Mouse (Mus musculus): ENCODE measurements around the gene Sod2. TPM values are rescaled to one million over a fixed set of nuclear protein-coding genes. Genes with fewer than 3 reads are reported as not detected.
"Not testable (repeated sequence)": the region's sequence is repeated elsewhere in the genome, so short reads cannot be mapped to it uniquely, and the experiment has no call there.

Sod2 gene
- polyA plus RNA-seq, 1 experiment from 2014 or later: 108 TPM

DNA sequence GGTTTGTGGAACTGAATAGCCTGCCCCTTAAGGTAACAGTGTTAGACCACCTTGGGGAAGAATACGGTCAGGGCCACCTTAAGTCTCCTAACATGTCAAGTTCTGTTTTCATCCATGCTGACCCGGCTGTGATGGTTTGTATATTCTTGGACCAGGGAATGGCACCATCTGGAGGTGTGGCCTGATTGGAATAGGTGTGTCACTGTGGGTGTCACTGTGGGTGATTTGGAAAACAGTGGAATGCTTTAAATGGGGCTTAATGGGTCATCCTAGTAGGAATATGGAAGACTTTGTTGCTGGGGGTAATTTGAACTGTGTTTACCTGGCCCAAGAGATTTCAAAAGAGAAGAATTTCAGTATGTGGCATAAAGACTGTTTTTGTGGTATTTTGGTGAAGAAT, 2.2 kb upstream of the Sod2 start:
- 79% methylated on average over 2 of the region's 2 CpGs for whole genome bisulfite sequencing (ENCODE audit: insufficient replicate concordance)
- not testable (repeated sequence) for H3K27me3 ChIP-seq (ENCODE audit: control insufficient read depth, insufficient read depth, low read depth, low read length); H3K27ac ChIP-seq (ENCODE audit: low read length); H3K4me3 ChIP-seq (ENCODE audit: low read depth, low read length); H3K4me2 ChIP-seq (ENCODE audit: low read depth, low read length); ATAC-seq (ENCODE audit: low read depth); H3K36me3 ChIP-seq (ENCODE audit: control insufficient read depth, insufficient read depth); H3K9me3 ChIP-seq (replicated peaks; ENCODE audit: control insufficient read depth, low read length); H3K9ac ChIP-seq (ENCODE audit: low read depth, low read length)
- peaks cover 19% of the 10 kb centered on the region for H3K4me1 ChIP-seq (ENCODE audit: control insufficient read depth, low read depth, low read length)

DNA sequence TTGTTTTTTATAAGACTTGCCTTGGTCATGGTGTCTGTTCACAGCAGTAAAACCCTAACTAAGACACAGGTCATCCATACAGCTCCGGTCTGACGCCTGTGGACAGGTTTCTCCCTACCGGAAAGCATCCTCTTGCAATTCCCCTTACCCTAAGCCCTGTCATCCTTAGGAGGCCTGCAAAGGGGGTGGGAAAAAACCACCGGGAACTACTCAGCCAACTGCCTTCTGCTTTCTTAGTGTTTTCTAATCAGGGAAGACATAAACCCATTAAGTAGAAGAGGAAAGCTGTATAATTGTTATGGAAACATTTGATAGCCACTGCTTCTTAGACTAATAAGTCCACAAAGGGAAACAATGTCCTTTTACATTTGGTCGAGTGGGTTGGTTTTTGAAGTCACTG, 338 bp downstream of the Sod2 start:
- Histone ChIP-seq H3K4me2 (ENCODE audit: low read depth, low read length) (peak overlapping the region; percentile 93), H3K4me3 (ENCODE audit: low read depth, low read length) (peak overlapping the region; percentile 87; the same call in 1 of the 2 replicates), H3K27ac (ENCODE audit: low read length) (no peak overlapping the region), H3K4me1 (ENCODE audit: control insufficient read depth, low read depth, low read length) (peaks cover 21% of the 10 kb centered on the region), H3K9ac (ENCODE audit: low read depth, low read length) (no peak overlapping the region), H3K36me3 (ENCODE audit: control insufficient read depth, insufficient read depth) (peaks cover 4% of the 10 kb centered on the region), H3K27me3 (ENCODE audit: control insufficient read depth, insufficient read depth, low read depth, low read length) (no peaks in the 10 kb centered on the region), H3K9me3 (replicated peaks; ENCODE audit: control insufficient read depth, low read length) (no peaks in the 10 kb centered on the region)
- no peak for ATAC-seq (ENCODE audit: low read depth)
- WGBS (ENCODE audit: insufficient replicate concordance): 63% methylated on average over 5 of the region's 5 CpGs

DNA sequence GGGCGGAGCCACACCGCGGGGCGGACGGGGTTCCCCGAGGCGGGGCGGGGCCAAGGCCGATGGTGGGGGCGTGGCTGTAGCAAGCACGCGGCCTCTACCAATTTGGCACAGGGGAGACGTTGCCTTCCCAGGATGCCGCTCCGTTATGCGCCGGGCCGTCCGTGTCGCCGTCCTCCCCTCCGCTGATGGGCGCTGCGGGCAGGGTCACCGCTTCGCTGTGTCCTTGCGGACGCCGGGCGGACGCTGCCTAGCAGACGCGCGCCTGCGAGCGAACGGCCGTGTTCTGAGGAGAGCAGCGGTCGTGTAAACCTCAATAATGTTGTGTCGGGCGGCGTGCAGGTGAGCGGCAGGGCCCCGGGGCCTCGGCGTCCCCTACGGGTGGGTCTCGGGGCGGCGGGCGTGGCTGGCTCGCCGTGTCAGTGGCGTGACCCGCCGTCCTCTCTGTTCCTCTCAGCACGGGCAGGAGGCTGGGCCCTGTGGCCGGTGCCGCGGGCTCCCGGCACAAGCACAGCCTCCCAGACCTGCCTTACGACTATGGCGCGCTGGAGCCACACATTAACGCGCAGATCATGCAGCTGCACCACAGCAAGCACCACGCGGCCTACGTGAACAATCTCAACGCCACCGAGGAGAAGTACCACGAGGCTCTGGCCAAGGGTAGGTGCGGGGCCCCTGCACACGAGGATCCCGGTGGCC, 1.2 kb downstream of the Sod2 start:
- Histone ChIP-seq H3K36me3 (ENCODE audit: control insufficient read depth, insufficient read depth) (peaks cover 5% of the 10 kb centered on the region), H3K9ac (ENCODE audit: low read depth, low read length) (peak overlapping the region; percentile 86), H3K27me3 (ENCODE audit: control insufficient read depth, insufficient read depth, low read depth, low read length) (no peaks in the 10 kb centered on the region), H3K27ac (ENCODE audit: low read length) (peak overlapping the region; percentile 94), H3K4me1 (ENCODE audit: control insufficient read depth, low read depth, low read length) (peaks cover 21% of the 10 kb centered on the region), H3K9me3 (replicated peaks; ENCODE audit: control insufficient read depth, low read length) (no peaks in the 10 kb centered on the region), H3K4me2 (ENCODE audit: low read depth, low read length) (peak overlapping the region; percentile 93), H3K4me3 (ENCODE audit: low read depth, low read length) (peak overlapping the region; percentile 87)
- WGBS (ENCODE audit: insufficient replicate concordance): 0% methylated on average over 76 of the region's 76 CpGs
- peak; percentile 99 for ATAC-seq (ENCODE audit: low read depth)

DNA sequence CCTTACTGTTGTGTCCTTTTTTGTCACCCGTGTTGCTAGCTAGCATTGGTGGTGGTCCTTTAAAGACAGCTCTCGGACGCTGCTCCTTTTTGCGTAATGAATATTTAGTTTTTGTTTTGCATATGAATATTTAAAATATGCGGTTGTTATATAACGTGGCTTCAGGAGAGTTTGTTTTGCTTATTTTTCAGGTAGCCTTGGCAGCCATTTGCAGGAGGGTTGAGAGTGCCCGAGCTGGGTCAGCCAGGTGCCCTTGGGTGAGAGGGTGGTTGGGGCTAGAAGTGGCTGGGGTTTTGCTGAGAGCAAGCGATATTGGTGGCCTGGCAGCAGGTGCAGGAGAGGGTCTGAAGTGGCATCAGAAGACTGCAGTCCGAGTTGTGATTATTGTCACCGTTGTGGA, 1.9 kb downstream of the Sod2 start:
- Histone ChIP-seq H3K27me3 (ENCODE audit: control insufficient read depth, insufficient read depth, low read depth, low read length) (no peaks in the 10 kb centered on the region), H3K27ac (ENCODE audit: low read length) (peak overlapping the region; percentile 94), H3K4me1 (ENCODE audit: control insufficient read depth, low read depth, low read length) (peaks cover 21% of the 10 kb centered on the region), H3K9me3 (replicated peaks; ENCODE audit: control insufficient read depth, low read length) (no peaks in the 10 kb centered on the region), H3K36me3 (ENCODE audit: control insufficient read depth, insufficient read depth) (peaks cover 11% of the 10 kb centered on the region), H3K9ac (ENCODE audit: low read depth, low read length) (peak overlapping the region; percentile 86), H3K4me3 (ENCODE audit: low read depth, low read length) (peak overlapping the region; percentile 87), H3K4me2 (ENCODE audit: low read depth, low read length) (peak overlapping the region; percentile 93)
- ATAC-seq (ENCODE audit: low read depth): no peak
- 1% methylated on average over 10 of the region's 10 CpGs for WGBS (ENCODE audit: insufficient replicate concordance)

DNA sequence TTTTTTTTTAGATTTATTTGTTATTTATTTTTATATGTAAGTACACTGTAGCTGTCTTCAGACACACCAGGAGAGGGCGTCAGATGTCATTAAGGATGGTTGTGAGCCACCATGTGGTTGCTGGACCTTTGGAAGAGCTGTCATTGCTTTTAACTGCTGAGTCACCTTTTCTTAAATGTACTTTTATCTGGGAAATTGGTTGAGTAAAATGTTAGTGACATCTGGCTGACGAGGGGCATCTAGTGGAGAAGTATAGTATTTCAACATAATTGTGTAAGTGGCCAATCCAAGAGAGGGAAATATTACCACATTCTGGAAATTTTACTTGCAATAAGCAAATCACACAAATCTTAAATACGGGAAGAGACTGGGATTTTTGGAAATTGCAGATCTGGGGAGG, 3.2 kb downstream of the Sod2 start:
- WGBS (ENCODE audit: insufficient replicate concordance): 18% methylated on average over 3 of the region's 3 CpGs
- ATAC-seq (ENCODE audit: low read depth): no peak

DNA sequence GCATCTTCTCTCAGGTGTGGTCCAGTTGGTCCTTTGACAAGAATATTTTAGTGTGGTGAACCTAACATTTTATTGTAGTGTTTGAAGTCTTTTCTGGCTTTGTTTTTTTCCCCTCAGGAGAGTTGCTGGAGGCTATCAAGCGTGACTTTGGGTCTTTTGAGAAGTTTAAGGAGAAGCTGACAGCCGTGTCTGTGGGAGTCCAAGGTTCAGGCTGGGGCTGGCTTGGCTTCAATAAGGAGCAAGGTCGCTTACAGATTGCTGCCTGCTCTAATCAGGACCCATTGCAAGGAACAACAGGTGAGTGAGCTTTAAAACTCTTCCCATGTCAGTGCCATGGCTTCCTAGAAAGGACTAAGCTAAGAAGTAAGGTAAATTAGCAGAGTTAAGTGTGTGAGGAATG, 6.7 kb downstream of the Sod2 start:
- no peak overlapping the region for H3K4me2 ChIP-seq (ENCODE audit: low read depth, low read length)
- H3K4me1 ChIP-seq (ENCODE audit: control insufficient read depth, low read depth, low read length): peaks cover 10% of the 10 kb centered on the region
- ATAC-seq (ENCODE audit: low read depth): no peak
- H3K4me3 ChIP-seq (ENCODE audit: low read depth, low read length): no peak overlapping the region
- WGBS (ENCODE audit: insufficient replicate concordance): 69% methylated on average over 3 of the region's 3 CpGs
- H3K27me3 ChIP-seq (ENCODE audit: control insufficient read depth, insufficient read depth, low read depth, low read length): no peaks in the 10 kb centered on the region
- peaks cover 29% of the 10 kb centered on the region for H3K36me3 ChIP-seq (ENCODE audit: control insufficient read depth, insufficient read depth)
- H3K27ac ChIP-seq (ENCODE audit: low read length): no peak overlapping the region
- H3K9me3 ChIP-seq (replicated peaks; ENCODE audit: control insufficient read depth, low read length): no peaks in the 10 kb centered on the region
- no peak overlapping the region for H3K9ac ChIP-seq (ENCODE audit: low read depth, low read length)

More for the DNA sequence above, 3.2 kb downstream of the Sod2 start:
- Histone ChIP-seq H3K9ac (ENCODE audit: low read depth, low read length) (no peak overlapping the region), H3K4me3 (ENCODE audit: low read depth, low read length) (no peak overlapping the region), H3K27ac (ENCODE audit: low read length) (no peak overlapping the region), H3K27me3 (ENCODE audit: control insufficient read depth, insufficient read depth, low read depth, low read length) (no peaks in the 10 kb centered on the region), H3K4me1 (ENCODE audit: control insufficient read depth, low read depth, low read length) (peaks cover 21% of the 10 kb centered on the region), H3K9me3 (replicated peaks; ENCODE audit: control insufficient read depth, low read length) (no peaks in the 10 kb centered on the region), H3K4me2 (ENCODE audit: low read depth, low read length) (no peak overlapping the region), H3K36me3 (ENCODE audit: control insufficient read depth, insufficient read depth) (peaks cover 19% of the 10 kb centered on the region)

DNA sequence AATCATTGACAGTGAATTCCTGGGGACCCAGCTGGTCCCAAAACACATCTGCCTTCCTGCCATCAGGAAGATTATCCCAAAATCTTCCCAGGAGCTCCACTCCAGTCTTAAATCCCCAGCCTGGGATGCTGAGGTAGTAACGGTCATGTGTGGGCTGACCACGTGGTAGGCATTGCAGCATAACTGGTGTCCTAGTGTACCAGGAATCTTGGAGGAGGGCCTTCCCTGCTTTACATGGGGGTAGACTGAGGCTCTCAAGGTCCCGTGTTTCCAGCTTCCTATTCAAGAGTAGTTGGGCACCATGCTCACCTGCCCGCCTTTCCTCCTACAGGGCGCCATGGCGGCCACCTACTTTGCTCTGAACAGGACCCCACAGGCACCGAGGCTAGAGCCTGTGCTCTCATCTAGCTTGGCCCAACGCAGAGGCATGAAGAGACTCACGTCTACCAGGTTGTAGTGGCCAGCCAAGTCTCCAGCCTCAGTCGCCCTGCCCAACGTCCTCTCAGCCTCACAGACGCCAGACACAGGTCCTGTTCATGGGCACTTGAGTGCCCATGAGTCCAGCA, 30.1 kb downstream of the Sod2 start:
- not testable (repeated sequence) for H3K4me3 ChIP-seq (ENCODE audit: low read depth, low read length); H3K4me1 ChIP-seq (ENCODE audit: control insufficient read depth, low read depth, low read length); H3K9ac ChIP-seq (ENCODE audit: low read depth, low read length); H3K4me2 ChIP-seq (ENCODE audit: low read depth, low read length); H3K27ac ChIP-seq (ENCODE audit: low read length); H3K27me3 ChIP-seq (ENCODE audit: control insufficient read depth, insufficient read depth, low read depth, low read length); H3K36me3 ChIP-seq (ENCODE audit: control insufficient read depth, insufficient read depth); ATAC-seq (ENCODE audit: low read depth); H3K9me3 ChIP-seq (replicated peaks; ENCODE audit: control insufficient read depth, low read length)
- WGBS (ENCODE audit: insufficient replicate concordance): 71% methylated on average over 4 of the region's 12 CpGs

DNA sequence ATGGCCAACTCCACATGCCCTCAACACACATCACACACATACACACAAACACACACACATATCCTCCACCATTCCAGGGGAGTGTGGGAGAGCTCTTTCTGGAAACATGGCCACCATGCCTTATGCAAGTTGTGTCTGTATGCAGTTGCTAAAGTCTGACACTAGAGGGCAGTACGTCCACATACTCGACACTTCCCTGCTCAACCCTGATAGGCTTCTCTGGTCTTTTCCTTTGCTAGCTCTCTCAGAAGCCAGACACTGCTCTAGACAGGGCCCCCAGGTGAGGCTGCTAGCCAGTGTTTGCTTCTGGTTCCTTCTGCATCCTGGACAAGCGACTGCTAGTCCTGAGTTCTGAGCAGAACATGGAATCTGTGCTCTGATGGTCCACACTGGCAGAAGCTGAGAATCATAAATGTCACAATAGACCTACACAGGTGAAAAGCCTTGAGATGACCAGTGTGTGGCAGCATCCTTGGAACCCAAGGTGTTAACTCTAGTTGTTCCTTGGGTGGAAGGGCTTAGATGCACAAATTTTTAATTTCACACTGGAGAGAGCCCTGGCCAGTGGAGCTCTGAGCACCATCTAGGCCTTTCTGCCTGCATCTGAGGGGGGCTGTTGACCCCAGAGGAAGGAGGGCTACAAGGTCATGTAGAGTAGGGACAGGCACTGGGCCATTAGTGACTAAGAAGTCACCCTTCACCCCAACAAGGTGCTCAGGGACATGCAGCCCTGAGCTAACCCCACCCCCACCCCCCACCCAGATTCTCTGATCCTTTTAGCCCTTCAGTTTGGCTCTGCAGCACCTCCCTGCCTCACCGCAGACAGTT, 37.4 kb downstream of the Sod2 start:
- H3K27ac ChIP-seq (ENCODE audit: low read length); H3K9ac ChIP-seq (ENCODE audit: low read depth, low read length); H3K4me1 ChIP-seq (ENCODE audit: control insufficient read depth, low read depth, low read length); H3K4me3 ChIP-seq (ENCODE audit: low read depth, low read length); H3K27me3 ChIP-seq (ENCODE audit: control insufficient read depth, insufficient read depth, low read depth, low read length); H3K9me3 ChIP-seq (replicated peaks; ENCODE audit: control insufficient read depth, low read length); H3K4me2 ChIP-seq (ENCODE audit: low read depth, low read length); H3K36me3 ChIP-seq (ENCODE audit: control insufficient read depth, insufficient read depth): not testable (repeated sequence)
- ATAC-seq (ENCODE audit: low read depth): peak; percentile 45; the same call in 1 of the 2 replicates
- WGBS (ENCODE audit: insufficient replicate concordance): 6% methylated on average over 3 of the region's 4 CpGs

Measured in liver, embryonic 16.5 days (tissue).